Mouse (Mus musculus): ENCODE measurements at regions not wholly inside any gene's neighbourhood (a gene's known extent, or its start where the extent isn't known, plus 50 kb on each side); places are given as distances from the start of the nearest gene placed in this dataset.

- TF ChIP-seq EP300 (IDR thresholded peaks at IDR 0.05; ENCODE audit: insufficient read depth, low read depth, low read length) (no peak), CTCF (IDR thresholded peaks at IDR 0.05) (no peak), POLR2A (IDR thresholded peaks at IDR 0.05; ENCODE audit: insufficient read depth, low read depth, low read length) (no peak)
- 91% methylated on average over 2 of the region's 2 CpGs for WGBS
- DNase-seq = no peak
- Histone ChIP-seq H3K4me3 (no peak overlapping the region), H3K79me2 (replicated peaks; ENCODE audit: control insufficient read depth, insufficient read depth, low read length) (no peaks in the 10 kb centered on the region), H3K27ac (no peak overlapping the region), H3K27me3 (ENCODE audit: control insufficient read depth, insufficient read depth, low read length) (no peaks in the 10 kb centered on the region), H3K9ac (ENCODE audit: low read depth, low read length) (no peak overlapping the region), H3K36me3 (ENCODE audit: control insufficient read depth, insufficient read depth, low read length) (no peaks in the 10 kb centered on the region), H3K4me1 (ENCODE audit: control insufficient read depth, insufficient read depth, low read length) (peaks cover 1% of the 10 kb centered on the region; the same call in 1 of the 2 replicates)
- intact Hi-C loops (cut with DNase I) = no loop called here
Measured at GRCm38 (mm10) chr16:50032798-50033197, 232.5 kb downstream of the Cd47 start.

GRCm38 (mm10) chr16:50036296-50036734, 236.0 kb downstream of the Cd47 start:
- no peaks in the 10 kb centered on the region for H3K4me1 ChIP-seq (ENCODE audit: control insufficient read depth, insufficient read depth, low read length)
- TF ChIP-seq POLR2A (IDR thresholded peaks at IDR 0.05; ENCODE audit: insufficient read depth, low read depth, low read length) (no peak), EP300 (IDR thresholded peaks at IDR 0.05; ENCODE audit: insufficient read depth, low read depth, low read length) (no peak), CTCF (IDR thresholded peaks at IDR 0.05) (peak; percentile 39)
- WGBS = 51% methylated on average over 5 of the region's 5 CpGs

DNA sequence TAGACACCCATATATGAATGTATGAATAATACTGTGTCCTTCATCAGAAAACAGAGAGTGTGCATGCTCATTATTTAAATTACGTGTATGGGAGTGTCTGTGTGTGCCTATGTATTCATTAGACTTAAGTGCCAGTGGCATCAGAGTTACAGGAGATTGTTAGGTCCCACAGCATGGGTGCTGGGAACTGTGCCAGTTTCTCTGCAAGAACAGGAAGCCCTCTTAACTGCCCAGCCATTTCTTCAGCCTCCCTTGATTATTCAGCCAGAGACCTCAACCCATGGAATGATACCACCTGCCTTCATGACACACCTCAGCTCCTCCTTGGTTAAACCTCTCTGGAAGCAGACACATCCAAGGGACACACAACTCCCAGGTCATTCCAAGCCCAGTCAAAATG, 243.8 kb downstream of the Cd47 start:
- Histone ChIP-seq H3K4me1 (ENCODE audit: control insufficient read depth, insufficient read depth, low read length) (no peaks in the 10 kb centered on the region; the same call in 1 of the 2 replicates), H3K27ac (no peak overlapping the region), H3K27me3 (ENCODE audit: control insufficient read depth, insufficient read depth, low read length) (no peaks in the 10 kb centered on the region), H3K36me3 (ENCODE audit: control insufficient read depth, insufficient read depth, low read length) (no peaks in the 10 kb centered on the region), H3K79me2 (replicated peaks; ENCODE audit: control insufficient read depth, insufficient read depth, low read length) (no peaks in the 10 kb centered on the region), H3K4me3 (no peak overlapping the region), H3K9ac (ENCODE audit: low read depth, low read length) (no peak overlapping the region)
- no peak for DNase-seq
- no peak for TF ChIP-seq POLR2A (IDR thresholded peaks at IDR 0.05; ENCODE audit: insufficient read depth, low read depth, low read length)
- TF ChIP-seq EP300 (IDR thresholded peaks at IDR 0.05; ENCODE audit: insufficient read depth, low read depth, low read length) = no peak
- no peak for TF ChIP-seq CTCF (IDR thresholded peaks at IDR 0.05)
- WGBS = 100% methylated on average over 1 of the region's 1 CpGs
- intact Hi-C loops (cut with DNase I) = no loop called here

More at GRCm38 (mm10) chr16:50036296-50036734, 236.0 kb downstream of the Cd47 start:
- no peaks in the 10 kb centered on the region for H3K36me3 ChIP-seq (ENCODE audit: control insufficient read depth, insufficient read depth, low read length)
- no peak overlapping the region for H3K4me3 ChIP-seq
- H3K27ac ChIP-seq = no peak overlapping the region
- no peak overlapping the region for H3K9ac ChIP-seq (ENCODE audit: low read depth, low read length)
- H3K79me2 ChIP-seq (replicated peaks; ENCODE audit: control insufficient read depth, insufficient read depth, low read length) = no peaks in the 10 kb centered on the region
- DNase-seq = no peak
- H3K27me3 ChIP-seq (ENCODE audit: control insufficient read depth, insufficient read depth, low read length) = no peaks in the 10 kb centered on the region
- intact Hi-C loops (cut with DNase I) = loop anchor here (5.0 kb wide), 2 partner anchors 339 to 534 kb away; partner anchors contain the start of gene Ift57

DNA sequence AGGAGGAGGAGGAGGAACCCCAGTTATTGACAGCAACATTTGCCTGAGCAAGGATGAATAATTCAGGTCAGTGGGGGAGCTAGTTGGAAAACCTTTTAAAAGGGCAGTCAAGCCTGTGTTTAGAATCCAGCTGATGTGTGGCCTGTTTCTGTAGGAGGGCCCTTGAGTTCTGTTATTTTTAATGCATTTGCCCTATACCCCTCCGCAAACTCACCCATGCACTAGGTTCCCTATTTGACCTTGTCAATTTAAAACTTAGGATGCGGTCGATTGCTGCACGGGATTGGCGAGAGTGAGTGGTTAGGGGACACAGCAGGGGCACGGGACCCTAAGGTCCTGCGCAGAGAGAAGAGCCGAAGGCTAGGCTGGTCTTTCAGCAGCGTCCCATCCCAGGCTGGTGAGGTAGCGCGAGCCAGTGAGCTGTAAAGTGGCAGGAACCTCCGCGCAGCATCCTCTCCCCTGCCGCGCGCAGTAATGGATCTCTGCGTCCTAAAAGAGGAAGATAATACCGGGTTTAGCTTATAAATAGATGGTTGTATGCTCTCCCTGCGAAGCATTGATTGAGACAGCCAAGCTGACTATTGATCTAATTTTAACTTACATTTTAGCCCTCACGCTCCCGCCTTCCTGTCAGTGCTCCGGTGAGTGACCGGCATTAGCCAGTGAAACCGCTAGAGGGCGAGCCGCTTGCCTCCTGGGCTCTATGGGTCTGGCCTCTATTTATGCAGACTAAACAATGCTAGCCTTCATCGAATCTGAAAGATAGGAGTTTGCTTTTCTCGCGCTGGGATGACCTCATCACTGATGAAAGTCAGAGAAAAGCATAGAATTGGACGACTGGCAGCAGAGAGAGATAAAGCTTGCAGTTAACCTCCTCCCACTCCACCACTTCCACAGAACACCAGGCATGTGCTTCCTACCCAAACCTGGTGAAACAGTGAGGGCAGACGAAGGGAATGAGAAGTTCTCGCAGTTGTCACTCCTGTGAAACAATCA, 245.5 kb downstream of the Cd47 start:
- WGBS = 14% methylated on average over 32 of the region's 32 CpGs

DNA sequence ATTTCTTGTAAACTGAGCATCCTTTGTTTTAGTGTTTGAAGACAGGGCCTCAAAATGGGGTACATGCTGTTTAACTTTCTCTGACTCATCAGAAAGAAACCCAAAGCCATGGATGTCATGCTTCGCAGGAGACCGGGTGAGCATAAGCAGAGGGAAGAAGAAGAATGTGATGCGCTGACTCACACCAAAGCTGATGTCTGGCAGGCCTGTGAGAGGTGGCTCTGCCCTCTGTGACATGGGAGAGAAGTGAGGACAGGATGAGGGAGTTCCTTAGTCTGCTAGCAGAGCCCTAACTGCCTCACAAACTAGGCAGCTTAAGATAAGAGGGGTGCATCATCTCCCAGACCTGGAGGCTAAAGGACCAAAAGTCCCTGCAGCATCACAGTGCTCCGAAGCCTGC, 263.2 kb downstream of the Cd47 start:
- Histone ChIP-seq H3K27me3 (ENCODE audit: control insufficient read depth, insufficient read depth, low read length) (no peaks in the 10 kb centered on the region), H3K79me2 (replicated peaks; ENCODE audit: control insufficient read depth, insufficient read depth, low read length) (no peaks in the 10 kb centered on the region), H3K9ac (ENCODE audit: low read depth, low read length) (no peak overlapping the region), H3K4me3 (no peak overlapping the region), H3K4me1 (ENCODE audit: control insufficient read depth, insufficient read depth, low read length) (no peaks in the 10 kb centered on the region), H3K36me3 (ENCODE audit: control insufficient read depth, insufficient read depth, low read length) (no peaks in the 10 kb centered on the region), H3K27ac (no peak overlapping the region)
- intact Hi-C loops (cut with DNase I) = no loop called here
- TF ChIP-seq EP300 (IDR thresholded peaks at IDR 0.05; ENCODE audit: insufficient read depth, low read depth, low read length) = no peak
- WGBS = 58% methylated on average over 4 of the region's 4 CpGs
- DNase-seq = no peak

More for the DNA sequence above, 245.5 kb downstream of the Cd47 start:
- intact Hi-C loops (cut with DNase I) = loop anchor here (5.0 kb wide), 3 partner anchors 189 to 691 kb away; no protein-coding TSS in a partner anchor
- TF ChIP-seq POLR2A (IDR thresholded peaks at IDR 0.05; ENCODE audit: insufficient read depth, low read depth, low read length) (no peak), CTCF (IDR thresholded peaks at IDR 0.05) (peak; percentile 94)
- no peaks in the 10 kb centered on the region for H3K36me3 ChIP-seq (ENCODE audit: control insufficient read depth, insufficient read depth, low read length)
- no peak overlapping the region for H3K27ac ChIP-seq
- peak; percentile 68 to 74 for DNase-seq
- no peaks in the 10 kb centered on the region for H3K27me3 ChIP-seq (ENCODE audit: control insufficient read depth, insufficient read depth, low read length)
- no peaks in the 10 kb centered on the region for H3K79me2 ChIP-seq (replicated peaks; ENCODE audit: control insufficient read depth, insufficient read depth, low read length)
- H3K4me3 ChIP-seq = peak overlapping the region; percentile 32
- no peak overlapping the region for H3K9ac ChIP-seq (ENCODE audit: low read depth, low read length)
- no peaks in the 10 kb centered on the region; the same call in 1 of the 2 replicates for H3K4me1 ChIP-seq (ENCODE audit: control insufficient read depth, insufficient read depth, low read length)
